Mouse (Mus musculus) hematopoietic stem cell, adult 5-6 weeks (primary cell): ENCODE results near the gene Eml4. TPM values are rescaled to one million over a fixed set of nuclear protein-coding genes. Genes with fewer than 3 reads are reported as not detected.

Source experiments
- ATAC-seq, 2 experiments: fragments of 125-278 bp in 1 of 2; replicated peaks in 1 of 2; 2 replicates each; pipeline ENCODE4 v1.8.0; 2016 to 2017; ENCODE audit warnings: inconsistent platforms in 2 of 2, mild to moderate bottlenecking in 2 of 2, moderate number of reproducible peaks in 2 of 2, low read depth in 1 of 2, moderate TSS enrichment in 1 of 2; ENCODE audit not compliant: low FRiP score in 2 of 2, poor library complexity in 2 of 2, severe bottlenecking in 2 of 2, insufficient read depth in 1 of 2, low TSS enrichment in 1 of 2
- total RNA-seq: library from RNA; stranded (forward); fragments of 172-1452, 232-1000 nt; gene quantifications from 2 replicates; pipeline ENCODE4 v1.2.3, GENCODE M21; 2017

Gene Eml4
- total RNA-seq, 1 experiment from 2014 or later, result 91.0 TPM

DNA sequence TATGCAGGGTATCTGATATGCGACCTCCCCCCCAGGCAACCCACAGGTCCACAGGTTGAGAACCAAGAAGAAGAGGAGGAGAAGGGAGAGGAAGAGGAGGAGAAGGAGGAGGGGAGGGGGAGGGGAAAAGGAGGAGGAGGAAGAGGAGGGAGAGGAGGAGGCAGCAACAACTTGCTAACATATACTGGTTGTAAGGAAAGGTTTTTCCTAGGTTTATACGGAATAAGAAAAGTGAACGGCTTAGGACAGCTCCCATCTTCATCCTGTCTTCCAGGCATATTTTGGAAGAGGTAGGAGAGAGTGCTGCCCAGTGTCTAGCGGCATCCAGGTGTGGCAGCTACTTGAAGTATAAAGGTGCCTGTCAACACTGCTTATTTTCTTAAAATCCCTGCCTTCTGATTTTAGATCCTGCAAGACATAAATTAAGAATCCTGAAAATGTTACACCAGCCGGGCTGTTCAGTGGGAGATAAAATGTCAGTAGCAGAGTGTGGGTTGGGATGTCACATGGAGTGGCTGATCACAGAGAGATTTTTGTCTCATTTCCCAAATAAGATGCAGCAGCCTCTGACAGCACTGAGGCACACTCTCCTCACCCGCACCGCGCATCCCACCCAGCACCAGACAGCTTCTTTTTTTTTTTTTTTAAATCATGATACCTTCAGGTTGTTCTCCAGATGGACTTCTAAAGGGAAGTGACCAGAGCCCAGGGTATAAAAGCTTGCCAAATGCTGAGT is 166.7 kb downstream of the Eml4 start, which contains the start of gene Cox7a2l:
TSS of gene Cox7a2l (minus strand) at position 51 of the 736 bp plus-strand sequence.
- ATAC-seq, result no peak

GRCm38 (mm10) chr17:83521881-83522280 is 171.2 kb downstream of the Eml4 start:
- no peak for ATAC-seq

DNA sequence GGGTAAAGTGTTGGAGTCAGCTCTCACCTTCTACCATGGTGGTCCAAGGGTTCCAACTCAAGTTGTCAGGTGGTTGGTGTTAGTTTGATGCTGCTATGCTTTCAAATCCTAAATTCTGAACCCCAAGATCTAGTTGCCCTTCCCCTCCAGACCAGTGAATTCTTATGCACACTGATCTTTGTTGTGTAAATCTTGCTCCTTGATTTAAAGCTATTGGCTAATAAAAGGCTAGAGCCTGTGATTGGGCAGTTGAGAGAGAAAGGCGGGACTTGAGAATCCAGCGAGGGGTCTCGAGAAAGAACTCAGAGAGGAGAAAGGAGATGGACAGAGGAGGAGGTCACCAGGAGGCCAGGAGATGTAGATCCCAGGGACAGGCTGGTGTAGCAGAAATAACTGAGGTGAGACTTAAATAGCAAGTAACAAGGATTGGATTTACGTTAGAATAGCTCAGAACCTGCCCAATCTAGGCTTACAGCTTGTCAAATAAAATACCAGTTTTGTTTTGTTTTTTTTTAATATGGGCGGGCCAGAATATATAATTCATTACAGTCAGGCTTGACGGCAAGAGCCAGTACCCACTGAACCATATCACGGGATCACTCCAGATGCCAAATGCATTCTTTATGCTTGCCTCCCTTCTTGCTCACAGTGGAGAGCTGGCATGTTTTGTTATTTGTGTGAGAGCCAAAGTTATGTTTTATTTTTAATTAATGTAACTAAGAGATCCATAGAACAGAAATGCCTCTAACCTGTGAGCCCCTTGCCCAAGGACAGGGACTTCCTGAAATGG is 172.1 kb downstream of the Eml4 start:
- ATAC-seq, result no peak

DNA sequence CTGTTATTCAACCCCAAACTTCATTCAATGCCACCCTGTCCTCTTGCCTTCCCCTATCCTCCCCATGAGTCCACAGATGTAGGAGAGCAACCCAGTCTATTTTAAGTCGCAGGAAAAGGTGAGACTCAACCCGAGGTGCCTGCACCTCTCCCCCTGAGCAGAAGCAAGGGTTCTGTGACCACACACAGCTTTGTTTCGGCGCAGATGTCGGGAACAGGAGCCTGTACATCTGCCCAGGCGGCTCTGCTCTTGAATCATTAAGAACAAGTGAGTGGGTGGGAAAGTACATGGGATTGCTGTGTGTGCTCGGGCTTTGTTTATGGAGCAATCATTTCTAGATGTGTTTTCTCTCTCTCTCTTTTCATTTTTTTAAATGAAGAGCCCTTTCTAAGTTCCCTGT is 174.0 kb downstream of the Eml4 start:
- ATAC-seq, result no peak

- no peak for ATAC-seq
Measured at GRCm38 (mm10) chr17:83525596-83525995, 174.9 kb downstream of the Eml4 start.

DNA sequence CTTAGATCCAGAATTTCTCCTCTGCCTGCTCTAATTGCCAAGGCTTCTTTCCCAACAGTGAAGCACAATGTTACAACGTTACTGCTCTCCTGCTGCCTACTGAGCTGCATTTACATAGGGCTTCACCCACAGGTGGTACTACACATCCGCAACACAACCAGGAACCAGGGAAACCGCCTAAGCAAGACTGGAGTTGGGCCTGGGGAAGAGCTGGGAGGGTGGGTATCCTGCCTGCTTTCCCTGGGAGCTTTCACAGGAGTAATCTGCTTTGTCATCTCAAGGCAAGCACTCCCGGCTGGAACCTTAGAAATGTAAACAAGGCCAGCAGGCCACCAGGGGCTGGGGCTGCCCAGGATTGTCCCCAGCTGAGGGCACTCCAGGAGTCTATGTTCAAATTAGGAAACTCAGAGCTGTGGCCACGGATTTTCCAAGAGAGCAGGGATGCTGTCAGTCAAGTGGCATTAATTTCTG is 175.4 kb downstream of the Eml4 start:
- no peak for ATAC-seq

DNA sequence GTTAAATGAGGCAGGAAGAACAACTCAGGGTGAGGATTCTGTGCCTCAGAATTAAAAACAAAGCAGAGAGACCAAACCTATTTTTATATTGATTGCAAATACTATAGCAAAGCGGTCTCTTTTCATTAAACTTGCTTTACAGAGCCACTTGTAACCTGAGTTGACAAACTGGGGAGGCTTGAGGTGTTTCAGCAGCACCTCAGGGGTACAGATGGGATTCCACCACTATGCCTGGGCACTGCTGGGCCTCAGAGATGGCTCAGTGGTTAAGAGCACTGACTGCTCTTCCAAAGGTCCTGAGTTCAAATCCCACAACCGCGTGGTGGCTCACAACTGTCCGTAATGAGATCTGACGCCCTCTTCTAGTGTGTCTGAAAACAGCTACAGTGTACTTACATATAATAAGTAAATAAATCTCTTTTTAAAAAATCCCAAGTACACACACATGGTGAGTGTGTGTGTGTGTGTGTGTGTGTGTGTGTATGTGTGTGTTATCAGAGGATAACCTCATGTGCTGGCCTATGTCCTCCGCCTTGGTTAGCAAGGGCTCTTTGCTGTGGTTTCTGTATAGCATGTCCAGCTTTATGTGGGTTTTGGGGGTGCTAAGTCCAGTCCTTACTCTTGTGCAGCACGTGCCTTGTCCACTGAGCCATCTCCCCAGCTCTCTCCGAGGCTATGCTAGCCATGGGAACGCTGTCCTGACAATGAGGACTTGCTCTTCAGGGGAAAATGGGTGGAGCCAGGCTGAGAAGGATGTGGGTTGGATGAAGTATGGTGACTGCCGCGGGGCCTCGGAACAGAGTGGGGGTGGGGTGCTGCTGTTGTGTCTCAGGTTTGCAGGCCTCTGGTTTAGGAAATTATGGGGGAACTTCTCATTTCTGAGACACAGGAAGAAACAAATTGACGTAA is 176.1 kb downstream of the Eml4 start:
- peak; percentile 89 to 94 for ATAC-seq

DNA sequence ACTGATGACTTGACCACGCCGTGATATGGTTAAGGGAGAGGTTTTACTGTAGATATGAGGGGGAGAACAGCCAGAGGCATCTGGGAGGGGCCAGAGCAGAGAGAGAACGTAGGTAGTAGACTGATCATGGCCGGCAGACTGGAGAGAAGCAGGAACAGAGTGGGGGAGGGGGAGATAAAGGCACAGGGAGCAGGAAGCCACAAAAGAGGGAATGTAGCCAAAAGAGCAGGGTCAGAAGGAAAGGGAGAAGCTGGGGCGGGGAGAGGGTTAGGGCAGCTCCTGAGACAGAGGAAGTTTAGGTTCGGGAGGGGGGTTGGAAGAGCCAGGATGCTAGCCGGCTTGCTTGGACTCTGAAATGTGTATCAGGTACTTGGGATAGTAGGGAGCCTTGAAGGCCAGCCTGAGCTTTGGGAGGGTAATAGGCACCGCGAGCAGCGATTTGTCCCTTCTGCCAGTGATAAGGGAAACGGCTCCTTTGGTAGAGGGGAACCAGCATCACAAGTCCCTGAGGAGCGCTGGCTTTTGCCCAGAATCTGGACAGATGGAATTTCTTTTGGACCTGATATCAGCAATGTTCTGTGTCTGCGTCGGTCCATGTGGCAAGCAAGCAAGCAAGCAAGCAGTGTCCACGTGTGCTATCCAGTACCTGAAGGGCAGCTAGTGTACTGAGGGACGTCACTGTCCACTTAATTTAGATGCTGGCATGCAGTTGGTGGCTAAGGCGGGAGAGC is 177.1 kb downstream of the Eml4 start:
- peak; percentile 26 to 38 for ATAC-seq

Other genes with a start within 250 kb of the Eml4 start
- gene Pkdcc, start 135.6 kb upstream of the Eml4 start, total RNA-seq, result 0.50 TPM in 1 of 2 replicates, not detected in the other
- 243 and 458 TPM in 2 replicates for gene Cox7a2l, start 166.4 kb downstream of the Eml4 start, total RNA-seq